Mouse (Mus musculus) G1E (cell line): ENCODE data around the gene Mgam. TPM values are rescaled to one million over a fixed set of nuclear protein-coding genes. Genes with fewer than 3 reads are reported as not detected.

Experiments used
- ATAC-seq: 2 replicates; pipeline ENCODE4 v1.8.0; 2016; ENCODE audit warnings: mild to moderate bottlenecking; ENCODE audit not compliant: insufficient number of reproducible peaks, poor library complexity, low FRiP score, severe bottlenecking; ENCODE audit errors: extremely low read depth
- DNase-seq: peaks from one replicate; pipeline ENCODE4 v3.0.0; 2012; ENCODE audit warnings: low spot score
- H3K27me3 ChIP-seq: 2 replicates; pipeline ENCODE4 v1.6.1; 2012; ENCODE audit warnings: mild to moderate bottlenecking, low read length, inconsistent platforms; ENCODE audit not compliant: insufficient read depth
- H3K36me3 ChIP-seq: replicated peaks from 2 replicates; pipeline ENCODE3; 2012; ENCODE audit warnings: mild to moderate bottlenecking, inconsistent platforms
- H3K4me1 ChIP-seq: 2 replicates; pipeline ENCODE4 v1.6.1; 2012; ENCODE audit warnings: low read depth, low read length, inconsistent platforms, mixed read lengths; ENCODE audit not compliant: insufficient read depth
- H3K4me3 ChIP-seq: 2 replicates; pipeline ENCODE4 v1.5.1; 2012; ENCODE audit warnings: low read depth, mild to moderate bottlenecking, inconsistent platforms, low read length, moderate library complexity, mixed read lengths
- H3K9me3 ChIP-seq: replicated peaks from 2 replicates; pipeline ENCODE4 v1.6.1; 2012; ENCODE audit warnings: inconsistent platforms
- CTCF ChIP-seq: IDR thresholded peaks from 2 replicates; pipeline ENCODE4 v1.5.1; 2012; ENCODE audit warnings: low read depth, low read length, inconsistent platforms, mixed read lengths
- GATA1 ChIP-seq: IDR thresholded peaks from 2 replicates; pipeline ENCODE4 v1.6.1; 2012; ENCODE audit warnings: borderline replicate concordance, low read length, inconsistent platforms, mixed read lengths
- GATA2 ChIP-seq: IDR thresholded peaks from 2 replicates; pipeline ENCODE4 v1.6.1; 2012; ENCODE audit warnings: low read depth, low read length, inconsistent platforms, borderline replicate concordance
- POLR2AphosphoS5 ChIP-seq: IDR thresholded peaks from 2 replicates; pipeline ENCODE4 v1.6.1; 2012; ENCODE audit warnings: low read depth, low read length, inconsistent platforms; ENCODE audit not compliant: insufficient replicate concordance
- TAL1 ChIP-seq: conservative IDR thresholded peaks from 2 replicates; pipeline ENCODE4 v1.6.1; 2012; ENCODE audit warnings: low read depth, low read length, inconsistent platforms, mixed read lengths
- polyA plus RNA-seq: library from polyadenylated mRNA; stranded (reverse); fragments of >175 nt; gene quantifications from 2 replicates; pipeline ENCODE4 v1.2.3, GENCODE M21; 2012
- total RNA-seq, 2 experiments: library from RNA; stranded (forward) in 1 of 2; stranded (reverse) in 1 of 2; fragments of 200-1000 nt in 1 of 2; fragments of >200 nt in 1 of 2; fragmentation: Nextera tagmentation in 1 of 2; gene quantifications; 2 replicates each; pipeline ENCODE4 v1.2.3; 2014 to 2017

The Mgam gene
- total and polyA plus RNA-seq, 3 experiments, result 0.05 TPM; not detected in 2

DNA sequence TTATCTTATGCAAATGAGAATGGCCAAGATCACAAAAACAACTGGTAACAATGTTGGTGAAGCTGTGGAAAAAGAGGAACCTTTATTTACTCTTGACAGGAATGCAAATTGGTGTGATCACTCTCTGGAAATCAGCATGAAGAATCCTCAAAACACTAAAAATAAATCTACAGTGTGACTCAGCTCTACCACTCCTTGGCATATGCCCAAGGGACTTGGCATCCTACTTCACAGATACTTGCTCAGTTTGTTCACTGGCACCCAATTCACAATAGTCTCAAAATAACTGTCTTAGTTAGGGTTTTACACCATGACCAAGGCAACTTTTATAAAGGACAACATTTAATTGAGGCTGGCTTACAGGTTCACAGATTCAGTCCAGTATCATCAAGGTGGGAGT, 21.2 kb upstream of the Mgam start:
- ATAC-seq (no peak), DNase-seq (no peak)
- H3K27me3 ChIP-seq, result no peaks in the 10 kb centered on the region
- H3K4me3 ChIP-seq, result no peak overlapping the region
- H3K4me1 ChIP-seq, result no peaks in the 10 kb centered on the region
- H3K36me3 ChIP-seq, result no peaks in the 10 kb centered on the region
- H3K9me3 ChIP-seq, result no peaks in the 10 kb centered on the region
- TF ChIP-seq TAL1, result no peak
- no peak for TF ChIP-seq CTCF
- TF ChIP-seq GATA1, result no peak
- no peak for TF ChIP-seq GATA2
- TF ChIP-seq POLR2AphosphoS5, result no peak

GRCm38 (mm10) chr6:40610244-40610643, 18.4 kb upstream of the Mgam start:
- Histone ChIP-seq H3K4me3 (no peak overlapping the region), H3K4me1 (no peaks in the 10 kb centered on the region), H3K27me3 (no peaks in the 10 kb centered on the region), H3K9me3 (no peaks in the 10 kb centered on the region), H3K36me3 (no peaks in the 10 kb centered on the region)
- DNase-seq, result no peak
- no peak for TF ChIP-seq POLR2AphosphoS5
- TF ChIP-seq GATA2, result no peak
- TF ChIP-seq TAL1, result no peak
- no peak for TF ChIP-seq CTCF
- TF ChIP-seq GATA1, result no peak
- no peak for ATAC-seq

GRCm38 (mm10) chr6:40613260-40613852, 15.3 kb upstream of the Mgam start, which contains the start of gene Tas2r138:
Gene Tas2r138 (minus strand): TSS chr6:40613310.
- TF ChIP-seq CTCF, result no peak
- no peak for TF ChIP-seq GATA2
- no peak for TF ChIP-seq TAL1
- TF ChIP-seq POLR2AphosphoS5, result no peak
- TF ChIP-seq GATA1, result no peak
- no peak within 1 kb of the TSS for H3K4me3 ChIP-seq
- H3K4me1 ChIP-seq, result no peaks in the 10 kb centered on the region
- no peak for ATAC-seq
- H3K36me3 ChIP-seq, result no peaks in the 10 kb centered on the region
- no peak for DNase-seq
- no peaks in the 10 kb centered on the region for H3K27me3 ChIP-seq
- no peaks in the 10 kb centered on the region for H3K9me3 ChIP-seq

DNA sequence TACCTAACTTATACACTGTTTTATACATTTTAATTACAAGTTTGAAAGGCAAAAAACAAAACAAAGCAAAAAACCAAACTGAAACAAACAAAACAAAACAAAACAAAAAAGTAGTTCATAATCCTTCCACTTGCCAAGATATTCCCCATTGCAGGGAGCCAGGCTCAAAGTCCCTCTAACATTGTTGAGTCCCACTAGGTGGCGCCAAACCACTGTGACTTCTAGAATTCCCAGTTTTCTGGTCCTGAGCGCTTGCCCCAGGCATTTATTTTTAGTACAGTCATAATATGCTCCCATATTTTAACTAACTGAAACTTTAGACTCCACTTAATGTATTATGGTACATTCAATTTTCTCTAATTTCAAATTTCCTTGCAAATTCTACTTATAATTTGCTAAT, 10.7 kb upstream of the Mgam start:
- H3K4me1 ChIP-seq, result no peaks in the 10 kb centered on the region
- no peaks in the 10 kb centered on the region for H3K27me3 ChIP-seq
- DNase-seq (no peak), ATAC-seq (no peak)
- H3K36me3 ChIP-seq, result no peaks in the 10 kb centered on the region
- TF ChIP-seq CTCF (peak; percentile 9; the same call in 1 of the 2 replicates), POLR2AphosphoS5 (no peak)
- H3K9me3 ChIP-seq, result no peaks in the 10 kb centered on the region
- no peak overlapping the region for H3K4me3 ChIP-seq

DNA sequence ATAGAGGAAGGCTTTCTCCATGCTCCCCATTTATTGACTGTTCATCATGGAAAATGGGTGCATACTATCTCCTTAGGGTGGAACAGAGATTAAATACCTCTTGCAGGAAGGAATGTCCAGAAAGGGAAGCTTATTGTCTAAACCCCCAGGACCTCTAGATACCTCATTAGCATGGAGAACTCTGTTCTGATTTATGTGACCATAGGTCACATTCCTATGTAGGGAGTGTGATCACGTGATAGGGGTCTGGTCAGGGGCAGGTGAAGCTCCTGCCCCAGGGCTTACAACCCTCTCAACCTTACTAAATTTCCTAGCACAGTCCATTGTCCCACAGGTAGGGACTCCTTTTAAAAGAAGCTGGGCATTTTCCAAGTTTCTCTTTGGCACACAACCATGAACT, 2.5 kb upstream of the Mgam start:
- H3K27me3 ChIP-seq, result 0 out of 2 replicates have a peak, but pooled peaks cover 2% of the 10 kb centered on the region
- no peak for DNase-seq
- no peaks in the 10 kb centered on the region for H3K9me3 ChIP-seq
- no peak for TF ChIP-seq GATA2
- TF ChIP-seq GATA1, result no peak
- no peaks in the 10 kb centered on the region for H3K4me1 ChIP-seq
- H3K4me3 ChIP-seq, result no peak overlapping the region
- no peaks in the 10 kb centered on the region for H3K36me3 ChIP-seq
- no peak for ATAC-seq

GRCm38 (mm10) chr6:40634640-40635071, 6.0 kb downstream of the Mgam start:
- Histone ChIP-seq H3K9me3 (no peaks in the 10 kb centered on the region), H3K27me3 (no peaks in the 10 kb centered on the region), H3K4me1 (no peaks in the 10 kb centered on the region), H3K4me3 (no peak overlapping the region), H3K36me3 (no peaks in the 10 kb centered on the region)
- ATAC-seq, result no peak
- TF ChIP-seq GATA1, result no peak
- TF ChIP-seq CTCF, result no peak
- TF ChIP-seq POLR2AphosphoS5, result no peak
- TF ChIP-seq TAL1, result no peak
- no peak for TF ChIP-seq GATA2
- DNase-seq, result no peak
